Mouse (Mus musculus) bone marrow, adult 2 months (tissue): Measurements from ENCODE around the gene Bsn.

Experiments used
- CTCF ChIP-seq: fragments of 200-500 bp; IDR thresholded peaks from 2 replicates; pipeline ENCODE4 v1.5.1; 2011; ENCODE audit warnings: low read length, control low read depth; ENCODE audit not compliant: control insufficient read depth, insufficient read depth
- POLR2A ChIP-seq: fragments of 200-500 bp; IDR thresholded peaks from 2 replicates; pipeline ENCODE4 v1.6.1; 2011; ENCODE audit warnings: low read depth, mild to moderate bottlenecking, control low read depth, low read length, borderline replicate concordance; ENCODE audit not compliant: control insufficient read depth

DNA sequence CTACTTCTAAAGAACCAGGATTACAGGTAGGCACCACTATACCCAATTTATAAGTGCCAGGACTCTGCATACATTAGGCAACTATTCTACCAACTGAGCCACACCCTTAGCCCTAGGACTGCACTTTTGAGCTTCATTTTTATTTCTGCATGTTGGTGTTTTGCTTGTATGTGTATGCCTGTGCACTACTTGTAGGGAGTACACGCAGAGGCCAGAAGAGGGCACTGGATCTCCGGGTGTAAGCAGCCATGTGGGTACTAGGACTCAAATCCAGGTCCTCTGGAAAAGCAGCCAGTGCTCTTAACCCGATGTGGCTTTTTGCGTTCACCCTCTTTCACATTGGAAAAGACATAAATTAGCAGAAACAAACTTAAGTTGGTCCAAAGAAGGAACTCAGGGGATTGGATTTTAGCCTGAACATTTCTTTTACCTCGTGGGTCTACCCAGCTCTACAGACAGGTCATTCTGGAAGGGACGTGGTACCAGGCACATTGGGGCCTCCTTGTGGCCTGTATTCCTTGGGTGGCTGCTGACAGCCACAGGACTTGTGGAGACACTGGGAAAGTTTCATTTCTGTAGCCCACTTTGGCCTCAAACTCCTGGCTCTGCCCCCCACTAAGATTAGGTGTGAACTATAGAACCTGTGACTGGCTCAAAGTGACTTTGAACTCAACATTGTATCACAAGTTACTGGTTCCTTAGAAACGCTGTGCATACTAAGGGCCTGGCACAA is 50.1 kb downstream of the Bsn start:
- 0 out of 2 replicates have a peak, but pooled peaks have one; percentile 22 for TF ChIP-seq CTCF
- no peak for TF ChIP-seq POLR2A
